Mouse (Mus musculus): ENCODE measurements at regions not wholly inside any gene's neighbourhood (a gene's known extent, or its start where the extent isn't known, plus 50 kb on each side); places are given as distances from the start of the nearest gene placed in this dataset.

- no peak for ATAC-seq
- 88% methylated on average over 4 of the region's 4 CpGs for WGBS
- H3K9me3 ChIP-seq (ENCODE audit: control insufficient read depth, low read length), result no peaks in the 10 kb centered on the region; the same call in 1 of the 2 replicates
- H3K27me3 ChIP-seq (replicated peaks; ENCODE audit: control insufficient read depth, insufficient read depth, low read length), result no peaks in the 10 kb centered on the region
- H3K36me3 ChIP-seq (ENCODE audit: control insufficient read depth, insufficient read depth, low read length), result no peaks in the 10 kb centered on the region
- no peak overlapping the region for H3K4me2 ChIP-seq (ENCODE audit: low read length)
- H3K27ac ChIP-seq (ENCODE audit: low read depth, low read length), result no peak overlapping the region
- H3K4me1 ChIP-seq (ENCODE audit: control insufficient read depth, insufficient read depth, low read depth, low read length), result no peaks in the 10 kb centered on the region
- H3K4me3 ChIP-seq (ENCODE audit: low read length), result no peak overlapping the region
- H3K9ac ChIP-seq (ENCODE audit: low read depth, low read length), result no peak overlapping the region
These were observed 118.8 kb upstream of the Mgat5 start for GRCm38 (mm10) chr1:127085988-127086387.

- Histone ChIP-seq H3K27me3 (replicated peaks; ENCODE audit: control insufficient read depth, insufficient read depth, low read length) (no peaks in the 10 kb centered on the region), H3K36me3 (ENCODE audit: control insufficient read depth, insufficient read depth, low read length) (no peaks in the 10 kb centered on the region), H3K27ac (ENCODE audit: low read depth, low read length) (no peak overlapping the region), H3K4me1 (ENCODE audit: control insufficient read depth, insufficient read depth, low read depth, low read length) (no peaks in the 10 kb centered on the region), H3K4me2 (ENCODE audit: low read length) (no peak overlapping the region), H3K4me3 (ENCODE audit: low read length) (no peak overlapping the region), H3K9me3 (ENCODE audit: control insufficient read depth, low read length) (no peaks in the 10 kb centered on the region), H3K9ac (ENCODE audit: low read depth, low read length) (no peak overlapping the region)
- no peak for ATAC-seq
- WGBS, result 79% methylated on average over 3 of the region's 3 CpGs
These were observed 121.0 kb upstream of the Mgat5 start for GRCm38 (mm10) chr1:127083761-127084308.

GRCm38 (mm10) chr1:127079012-127079411 is 125.8 kb upstream of the Mgat5 start:
- Histone ChIP-seq H3K27ac (ENCODE audit: low read depth, low read length) (no peak overlapping the region), H3K4me3 (ENCODE audit: low read length) (no peak overlapping the region), H3K9me3 (ENCODE audit: control insufficient read depth, low read length) (no peaks in the 10 kb centered on the region), H3K36me3 (ENCODE audit: control insufficient read depth, insufficient read depth, low read length) (no peaks in the 10 kb centered on the region), H3K4me2 (ENCODE audit: low read length) (no peak overlapping the region), H3K9ac (ENCODE audit: low read depth, low read length) (no peak overlapping the region), H3K27me3 (replicated peaks; ENCODE audit: control insufficient read depth, insufficient read depth, low read length) (no peaks in the 10 kb centered on the region), H3K4me1 (ENCODE audit: control insufficient read depth, insufficient read depth, low read depth, low read length) (no peaks in the 10 kb centered on the region)
- no peak for ATAC-seq
- WGBS, result 65% methylated on average over 4 of the region's 4 CpGs

GRCm38 (mm10) chr1:127062430-127062829 is 142.4 kb upstream of the Mgat5 start:
- H3K4me3 ChIP-seq (ENCODE audit: low read length), result no peak overlapping the region
- H3K9me3 ChIP-seq (ENCODE audit: control insufficient read depth, low read length), result no peaks in the 10 kb centered on the region
- H3K27me3 ChIP-seq (replicated peaks; ENCODE audit: control insufficient read depth, insufficient read depth, low read length), result no peaks in the 10 kb centered on the region
- 90% methylated on average over 2 of the region's 2 CpGs for WGBS
- no peaks in the 10 kb centered on the region for H3K4me1 ChIP-seq (ENCODE audit: control insufficient read depth, insufficient read depth, low read depth, low read length)
- H3K4me2 ChIP-seq (ENCODE audit: low read length), result no peak overlapping the region
- H3K27ac ChIP-seq (ENCODE audit: low read depth, low read length), result no peak overlapping the region
- no peak for ATAC-seq
- H3K36me3 ChIP-seq (ENCODE audit: control insufficient read depth, insufficient read depth, low read length), result no peaks in the 10 kb centered on the region
- no peak overlapping the region for H3K9ac ChIP-seq (ENCODE audit: low read depth, low read length)

- H3K27me3 ChIP-seq (replicated peaks; ENCODE audit: control insufficient read depth, insufficient read depth, low read length), result no peaks in the 10 kb centered on the region
- H3K9ac ChIP-seq (ENCODE audit: low read depth, low read length), result no peak overlapping the region
- no peaks in the 10 kb centered on the region for H3K9me3 ChIP-seq (ENCODE audit: control insufficient read depth, low read length)
- WGBS, result 73% methylated on average over 6 of the region's 6 CpGs
- H3K27ac ChIP-seq (ENCODE audit: low read depth, low read length), result no peak overlapping the region
- no peak overlapping the region for H3K4me3 ChIP-seq (ENCODE audit: low read length)
- no peaks in the 10 kb centered on the region for H3K4me1 ChIP-seq (ENCODE audit: control insufficient read depth, insufficient read depth, low read depth, low read length)
- H3K4me2 ChIP-seq (ENCODE audit: low read length), result no peak overlapping the region
- ATAC-seq, result no peak
- no peaks in the 10 kb centered on the region for H3K36me3 ChIP-seq (ENCODE audit: control insufficient read depth, insufficient read depth, low read length)
These were observed 158.9 kb upstream of the Mgat5 start for GRCm38 (mm10) chr1:127045711-127046420.

GRCm38 (mm10) chr1:127034748-127035147 is 170.1 kb upstream of the Mgat5 start:
- Histone ChIP-seq H3K9ac (ENCODE audit: low read depth, low read length) (no peak overlapping the region), H3K9me3 (ENCODE audit: control insufficient read depth, low read length) (no peaks in the 10 kb centered on the region), H3K4me2 (ENCODE audit: low read length) (no peak overlapping the region), H3K27me3 (replicated peaks; ENCODE audit: control insufficient read depth, insufficient read depth, low read length) (no peaks in the 10 kb centered on the region), H3K36me3 (ENCODE audit: control insufficient read depth, insufficient read depth, low read length) (no peaks in the 10 kb centered on the region), H3K4me1 (ENCODE audit: control insufficient read depth, insufficient read depth, low read depth, low read length) (no peaks in the 10 kb centered on the region), H3K27ac (ENCODE audit: low read depth, low read length) (no peak overlapping the region), H3K4me3 (ENCODE audit: low read length) (no peak overlapping the region)
- ATAC-seq, result no peak
- whole genome bisulfite sequencing, result 94% methylated on average over 2 of the region's 2 CpGs

- Histone ChIP-seq H3K4me3 (ENCODE audit: low read length) (no peak overlapping the region), H3K27me3 (replicated peaks; ENCODE audit: control insufficient read depth, insufficient read depth, low read length) (no peaks in the 10 kb centered on the region), H3K9me3 (ENCODE audit: control insufficient read depth, low read length) (no peaks in the 10 kb centered on the region), H3K4me1 (ENCODE audit: control insufficient read depth, insufficient read depth, low read depth, low read length) (no peaks in the 10 kb centered on the region), H3K36me3 (ENCODE audit: control insufficient read depth, insufficient read depth, low read length) (no peaks in the 10 kb centered on the region), H3K4me2 (ENCODE audit: low read length) (no peak overlapping the region), H3K27ac (ENCODE audit: low read depth, low read length) (no peak overlapping the region), H3K9ac (ENCODE audit: low read depth, low read length) (no peak overlapping the region)
- 13% methylated on average over 4 of the region's 4 CpGs for WGBS
- peak; percentile 27; the same call in 1 of the 2 replicates for ATAC-seq
These were observed 173.3 kb upstream of the Mgat5 start for GRCm38 (mm10) chr1:127031563-127031962.

GRCm38 (mm10) chr1:127028872-127029497 is 175.8 kb upstream of the Mgat5 start:
- Histone ChIP-seq H3K36me3 (ENCODE audit: control insufficient read depth, insufficient read depth, low read length) (no peaks in the 10 kb centered on the region), H3K27me3 (replicated peaks; ENCODE audit: control insufficient read depth, insufficient read depth, low read length) (no peaks in the 10 kb centered on the region), H3K4me1 (ENCODE audit: control insufficient read depth, insufficient read depth, low read depth, low read length) (no peaks in the 10 kb centered on the region), H3K9ac (ENCODE audit: low read depth, low read length) (no peak overlapping the region), H3K27ac (ENCODE audit: low read depth, low read length) (no peak overlapping the region), H3K4me3 (ENCODE audit: low read length) (no peak overlapping the region), H3K9me3 (ENCODE audit: control insufficient read depth, low read length) (no peaks in the 10 kb centered on the region), H3K4me2 (ENCODE audit: low read length) (no peak overlapping the region)
- no peak for ATAC-seq
- WGBS, result 76% methylated on average over 1 of the region's 1 CpGs

GRCm38 (mm10) chr1:127023100-127023499 is 181.7 kb upstream of the Mgat5 start:
- no peaks in the 10 kb centered on the region for H3K4me1 ChIP-seq (ENCODE audit: control insufficient read depth, insufficient read depth, low read depth, low read length)
- no peaks in the 10 kb centered on the region for H3K36me3 ChIP-seq (ENCODE audit: control insufficient read depth, insufficient read depth, low read length)
- H3K4me2 ChIP-seq (ENCODE audit: low read length), result no peak overlapping the region
- no peak overlapping the region for H3K27ac ChIP-seq (ENCODE audit: low read depth, low read length)
- ATAC-seq, result no peak
- H3K4me3 ChIP-seq (ENCODE audit: low read length), result no peak overlapping the region
- H3K9me3 ChIP-seq (ENCODE audit: control insufficient read depth, low read length), result no peaks in the 10 kb centered on the region
- H3K27me3 ChIP-seq (replicated peaks; ENCODE audit: control insufficient read depth, insufficient read depth, low read length), result no peaks in the 10 kb centered on the region
- 84% methylated on average over 3 of the region's 3 CpGs for WGBS
- no peak overlapping the region for H3K9ac ChIP-seq (ENCODE audit: low read depth, low read length)
